ENCODE assay signal across 13 mouse cellular contexts in genomic region chr17:3611781-3612075, GRCm38 (mm10). TPM values are rescaled to one million over a fixed set of nuclear protein-coding genes. Genes with fewer than 3 reads are reported as not detected.
DNase-seq lines count a peak whose midpoint lies in the region; ATAC-seq and TF ChIP-seq lines count a peak whose summit lies in the region.
"Had no signal": no experiment of that assay in that cellular context is flagged by ENCODE, and none has a peak within 500 bp of the region (broad histone marks: within the 10 kb centered on the region; RNA-seq: fewer than 3 reads in every experiment).

No protein-coding gene starts in this region.

- no peaks in the 10 kb centered on the region for H3K36me3 ChIP-seq in midbrain, embryonic 10.5 days
- no peaks in the 10 kb centered on the region for H3K36me3 ChIP-seq in midbrain, embryonic 11.5 days (ENCODE audit: control insufficient read depth, insufficient read depth, low read length)
- no peaks in the 10 kb centered on the region for H3K36me3 ChIP-seq in forebrain, embryonic 15.5 days
- H3K36me3 ChIP-seq in midbrain, embryonic 12.5 days: no peaks in the 10 kb centered on the region
- H3K36me3 ChIP-seq: embryonic facial prominence, embryonic 15.5 days; lung, embryonic 15.5 days had no signal

- no peak overlapping the region for H3K9ac ChIP-seq in midbrain, embryonic 11.5 days (ENCODE audit: low read length)
- H3K9ac ChIP-seq in forebrain, embryonic 15.5 days (replicated peaks): peak overlapping the region; percentile 46; the same call in 1 of the 2 replicates
- H3K9ac ChIP-seq in midbrain, embryonic 12.5 days (replicated peaks): no peak overlapping the region
- H3K9ac ChIP-seq: embryonic facial prominence, embryonic 15.5 days; lung, embryonic 15.5 days had no signal

- H3K27ac ChIP-seq in midbrain, embryonic 10.5 days (replicated peaks): 0 out of 2 replicates have a peak overlapping the region, but pooled peaks have one; percentile 6
- no peak overlapping the region for H3K27ac ChIP-seq in midbrain, embryonic 11.5 days (ENCODE audit: low read depth, low read length)
- H3K27ac ChIP-seq in forebrain, embryonic 15.5 days (replicated peaks): peak overlapping the region; percentile 90
- peak overlapping the region; percentile 75; the same call in 1 of the 2 replicates for H3K27ac ChIP-seq in midbrain, embryonic 12.5 days (replicated peaks)
- 0 out of 2 replicates have a peak overlapping the region, but pooled peaks have one; percentile 36 for H3K27ac ChIP-seq in olfactory bulb, adult 2 months (ENCODE audit: insufficient read depth, low read depth, low read length)
- H3K27ac ChIP-seq: embryonic facial prominence, embryonic 15.5 days; lung, embryonic 15.5 days had no signal

- no peaks in the 10 kb centered on the region for H3K9me3 ChIP-seq in midbrain, embryonic 10.5 days (replicated peaks)
- no peaks in the 10 kb centered on the region for H3K9me3 ChIP-seq in midbrain, embryonic 11.5 days (ENCODE audit: control insufficient read depth, low read length)
- no peaks in the 10 kb centered on the region for H3K9me3 ChIP-seq in forebrain, embryonic 15.5 days
- H3K9me3 ChIP-seq in midbrain, embryonic 12.5 days: no peaks in the 10 kb centered on the region
- H3K9me3 ChIP-seq: embryonic facial prominence, embryonic 15.5 days; lung, embryonic 15.5 days had no signal

- H3K27me3 ChIP-seq in midbrain, embryonic 10.5 days (ENCODE audit: low read depth, poor library complexity, severe bottlenecking): no peaks in the 10 kb centered on the region
- no peaks in the 10 kb centered on the region for H3K27me3 ChIP-seq in midbrain, embryonic 11.5 days (ENCODE audit: control insufficient read depth, insufficient read depth, low read length)
- no peaks in the 10 kb centered on the region for H3K27me3 ChIP-seq in forebrain, embryonic 15.5 days
- no peaks in the 10 kb centered on the region for H3K27me3 ChIP-seq in midbrain, embryonic 12.5 days
- H3K27me3 ChIP-seq: embryonic facial prominence, embryonic 15.5 days; lung, embryonic 15.5 days had no signal

- no peak for ATAC-seq in midbrain, embryonic 11.5 days (ENCODE audit: low FRiP score)
- no peak for ATAC-seq in forebrain, embryonic 15.5 days (replicated peaks)
- ATAC-seq in midbrain, embryonic 12.5 days (ENCODE audit: low FRiP score, low read depth): no peak

- no peak for DNase-seq in midbrain, embryonic 10.5 days (ENCODE audit: low spot score)
- no peak for DNase-seq in midbrain, embryonic 11.5 days (ENCODE audit: low spot score, missing footprints)
- no peak for DNase-seq in Muller cell, postnatal 12 days (ENCODE audit: inconsistent ontology term)
- no peak for DNase-seq in left cerebral cortex, postnatal 25 days (ENCODE audit: low spot score in 2 of 2)
- DNase-seq: heart, adult 18-20 months; heart, postnatal 10 days; kidney, adult 11 months; thymus, adult 2 months had no signal

- H3K4me1 ChIP-seq in midbrain, embryonic 10.5 days: peaks cover 15% of the 10 kb centered on the region
- H3K4me1 ChIP-seq in midbrain, embryonic 11.5 days (ENCODE audit: control insufficient read depth, insufficient read depth, low read length): peaks cover 2% of the 10 kb centered on the region; the same call in 1 of the 2 replicates
- H3K4me1 ChIP-seq in forebrain, embryonic 15.5 days: peaks cover 12% of the 10 kb centered on the region
- H3K4me1 ChIP-seq in midbrain, embryonic 12.5 days: peaks cover 6% of the 10 kb centered on the region; the same call in 1 of the 2 replicates
- H3K4me1 ChIP-seq in olfactory bulb, adult 2 months (ENCODE audit: control insufficient read depth, insufficient read depth, low read length): peaks cover 6% of the 10 kb centered on the region; the same call in 1 of the 2 replicates
- H3K4me1 ChIP-seq: embryonic facial prominence, embryonic 15.5 days had no signal

- WGBS in midbrain, embryonic 10.5 days: 82% methylated on average over 5 of the region's 5 CpGs
- 81% methylated on average over 5 of the region's 5 CpGs for WGBS in midbrain, embryonic 11.5 days
- WGBS in forebrain, embryonic 15.5 days: 80% methylated on average over 5 of the region's 5 CpGs
- 79% methylated on average over 5 of the region's 5 CpGs for WGBS in midbrain, embryonic 12.5 days
- WGBS in olfactory bulb, adult 2 months: 78% methylated on average over 5 of the region's 5 CpGs

- H3K4me2 ChIP-seq in midbrain, embryonic 11.5 days: no peak overlapping the region
- H3K4me2 ChIP-seq in forebrain, embryonic 15.5 days (replicated peaks): peak overlapping the region; percentile 46
- peak overlapping the region; percentile 49; the same call in 1 of the 2 replicates for H3K4me2 ChIP-seq in midbrain, embryonic 12.5 days (replicated peaks)

- no peak for TF ChIP-seq POLR2A in olfactory bulb, adult 2 months (IDR thresholded peaks at IDR 0.05; ENCODE audit: insufficient read depth, low read depth, low read length)

- intact Hi-C loops in left cerebral cortex, postnatal 25 days (cut with DNase I): no loop called here

- TF ChIP-seq CTCF in olfactory bulb, adult 2 months (IDR thresholded peaks at IDR 0.05; ENCODE audit: insufficient read depth, low read depth, low read length): no peak

- no peak overlapping the region for H3K4me3 ChIP-seq in midbrain, embryonic 10.5 days
- no peak overlapping the region for H3K4me3 ChIP-seq in midbrain, embryonic 11.5 days (ENCODE audit: low read depth, low read length)
- H3K4me3 ChIP-seq in forebrain, embryonic 15.5 days: no peak overlapping the region
- H3K4me3 ChIP-seq in midbrain, embryonic 12.5 days: no peak overlapping the region
- no peak overlapping the region for H3K4me3 ChIP-seq in olfactory bulb, adult 2 months (ENCODE audit: insufficient read depth, low read depth, low read length)

RNA-seq across cellular contexts. Expression of gene Tfb1m, which starts 54.1 kb away (rescaled TPM):
- polyA plus RNA-seq in midbrain, embryonic 10.5 days (2016; fragmentation: Nextera tagmentation; extraction: Ambion mirVana): 19.9 and 21.0 TPM in 2 replicates
- 20.2 and 22.3 TPM in 2 replicates for polyA plus RNA-seq in midbrain, embryonic 11.5 days (2014; fragmentation: Nextera tagmentation; extraction: Ambion mirVana)
- polyA plus RNA-seq in forebrain, embryonic 15.5 days (2015; fragmentation: Nextera tagmentation; extraction: Ambion mirVana): 13.7 and 14.9 TPM in 2 replicates
- polyA plus RNA-seq in midbrain, embryonic 12.5 days (2016; fragmentation: Nextera tagmentation; extraction: Ambion mirVana): 15.9 and 16.3 TPM in 2 replicates
- not detected in 2 replicates for polyA plus RNA-seq in olfactory bulb, adult 2 months (2012; ENCODE audit: insufficient read depth, insufficient read length, low replicate concordance, missing spikeins)
- total RNA-seq in left cerebral cortex, postnatal 25 days (2021): 1 to 10 TPM; 6.2 to 6.5 TPM

Comparison
In these comparisons a context has a peak if more than half of its experiments do, and no peak if none do; other contexts are left out.
1. RNA of gene Tfb1m, which starts 54.1 kb away (polyA plus RNA-seq): 20.2 to 22.3 TPM in midbrain, embryonic 11.5 days, 19.9 to 21.0 TPM in midbrain, embryonic 10.5 days, 15.9 to 16.3 TPM in midbrain, embryonic 12.5 days and 13.7 to 14.9 TPM in forebrain, embryonic 15.5 days; not detected in olfactory bulb, adult 2 months; every median in the first group is over 10 times any median in the second.